ENCODE assay signal across 17 mouse cellular contexts in genomic region chr16:52186731-52187130, GRCm38 (mm10).
DNase-seq lines count a peak whose midpoint lies in the region; TF ChIP-seq lines count a peak whose summit lies in the region.
"Had no signal": no experiment of that assay in that cellular context is flagged by ENCODE, and none has a peak within 500 bp of the region (broad histone marks: within the 10 kb centered on the region; RNA-seq: fewer than 3 reads in every experiment).

No protein-coding gene starts in this region.

- H3K27me3 ChIP-seq in heart, embryonic 10.5 days (ENCODE audit: insufficient read depth, poor library complexity, severe bottlenecking): no peaks in the 10 kb centered on the region
- no peaks in the 10 kb centered on the region for H3K27me3 ChIP-seq in liver, adult 2 months (ENCODE audit: control insufficient read depth, insufficient read depth, low read length)
- H3K27me3 ChIP-seq: CH12.LX; hindbrain, embryonic 15.5 days; neural tube, embryonic 15.5 days had no signal

- no peak for TF ChIP-seq CTCF in liver, adult 2 months (IDR thresholded peaks at IDR 0.05; ENCODE audit: low read depth, low read length)

- TF ChIP-seq POLR2A in liver, adult 2 months (IDR thresholded peaks at IDR 0.05; ENCODE audit: extremely low read depth, insufficient read depth, low read length): no peak

- no peaks in the 10 kb centered on the region for H3K9me3 ChIP-seq in heart, embryonic 10.5 days
- H3K9me3 ChIP-seq: hindbrain, embryonic 15.5 days; limb, embryonic 10.5 days; neural tube, embryonic 15.5 days had no signal

- intact Hi-C loops in left cerebral cortex, postnatal 4 days (cut with DNase I): loop anchor here (5.0 to 10.0 kb wide), 2 partner anchors 152 to 869 kb away; partner anchors contain the start of gene Cblb

- H3K9ac ChIP-seq in liver, adult 2 months (ENCODE audit: low read depth, low read length): no peak overlapping the region
- H3K9ac ChIP-seq: hindbrain, embryonic 15.5 days; liver, postnatal 0 days; neural tube, embryonic 15.5 days had no signal

- H3K36me3 ChIP-seq in heart, embryonic 10.5 days: peaks cover 52% of the 10 kb centered on the region
- peaks cover 22% of the 10 kb centered on the region for H3K36me3 ChIP-seq in liver, adult 2 months (ENCODE audit: control insufficient read depth, insufficient read depth, low read length)

- H3K4me1 ChIP-seq in heart, embryonic 10.5 days: peaks cover 6% of the 10 kb centered on the region; the same call in 1 of the 2 replicates
- H3K4me1 ChIP-seq in liver, adult 2 months (ENCODE audit: control insufficient read depth, insufficient read depth, low read length): no peaks in the 10 kb centered on the region
- H3K4me1 ChIP-seq: limb, embryonic 10.5 days; neural tube, embryonic 15.5 days had no signal

- no peak overlapping the region for H3K27ac ChIP-seq in heart, embryonic 10.5 days
- H3K27ac ChIP-seq in liver, adult 2 months (replicated peaks; ENCODE audit: insufficient read depth, low read depth, low read length): no peak overlapping the region
- H3K27ac ChIP-seq: heart, adult 2 months; hindbrain, embryonic 15.5 days; limb, embryonic 10.5 days; neural tube, embryonic 15.5 days had no signal

- H3K79me2 ChIP-seq in liver, adult 2 months (ENCODE audit: control insufficient read depth, insufficient read depth, low read length): no peaks in the 10 kb centered on the region

- 82% methylated on average over 10 of the region's 10 CpGs for WGBS in heart, embryonic 10.5 days
- 75% methylated on average over 10 of the region's 10 CpGs for WGBS in liver, adult 2 months

- no peak overlapping the region for H3K4me3 ChIP-seq in heart, embryonic 10.5 days
- H3K4me3 ChIP-seq in liver, adult 2 months (ENCODE audit: insufficient read depth, low read depth, low read length): no peak overlapping the region
- H3K4me3 ChIP-seq: heart, adult 2 months; hindbrain, embryonic 15.5 days; limb, embryonic 10.5 days; neural tube, embryonic 15.5 days had no signal

- DNase-seq in heart, adult 18-20 months: peak; percentile 32 to 47
- no peak for DNase-seq in heart, embryonic 10.5 days (ENCODE audit: low spot score)
- DNase-seq in liver, adult 2 months (ENCODE audit: extremely low read depth, low read depth, low spot score): peak; percentile 14
- no peak for DNase-seq in liver
- DNase-seq in lung, adult 18-20 months: peak; percentile 75 to 82
- DNase-seq in skeletal muscle tissue, adult 2 months (ENCODE audit: low read depth, low spot score): peak; percentile 73
- no peak for DNase-seq in left cerebral cortex, postnatal 4 days
- DNase-seq: cerebellum, adult 8-10 months; embryo, embryonic 11 days; liver, postnatal 0 days; right cerebral cortex, postnatal 14 days; thymus, postnatal 4 days had no signal

Comparison
In these comparisons a context has a peak if more than half of its experiments do, and no peak if none do; other contexts are left out.
1. DNase-seq: peak in heart, adult 18-20 months (2 of 2), liver, adult 2 months (single experiment), lung, adult 18-20 months (2 of 2) and skeletal muscle tissue, adult 2 months (single experiment); none in heart, embryonic 10.5 days (single experiment), liver (single experiment) and left cerebral cortex, postnatal 4 days (single experiment).